ENCODE assay signal across 16 mouse cellular contexts in the genomic region with DNA sequence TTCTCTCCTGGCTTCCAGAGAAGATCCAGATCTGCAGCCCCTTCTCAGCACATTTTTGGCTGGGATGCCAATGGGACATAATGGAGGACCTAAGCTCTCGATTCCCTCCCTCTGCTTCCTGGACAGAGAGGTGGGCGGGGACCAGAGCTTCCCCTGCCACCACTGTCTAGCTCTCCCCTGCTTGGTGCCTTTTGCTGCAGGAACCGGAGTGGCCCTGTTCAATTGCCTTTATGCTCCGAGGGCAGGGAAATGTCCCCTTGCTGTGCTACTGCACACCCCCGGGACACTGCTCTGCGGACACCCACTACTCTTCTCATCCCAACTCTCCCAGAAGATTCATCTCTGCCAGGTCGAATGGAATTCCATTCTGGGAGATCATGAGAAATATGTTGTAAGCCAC. TPM values are rescaled to one million over a fixed set of nuclear protein-coding genes. Genes with fewer than 3 reads are reported as not detected.
DNase-seq lines count a peak whose midpoint lies in the region; ATAC-seq and TF ChIP-seq lines count a peak whose summit lies in the region.
"Had no signal": no experiment of that assay in that cellular context is flagged by ENCODE, and none has a peak within 500 bp of the region (broad histone marks: within the 10 kb centered on the region; RNA-seq: fewer than 3 reads in every experiment).

No protein-coding gene starts in this region.

- H3K4me3 ChIP-seq in heart, embryonic 14.5 days (ENCODE audit: control insufficient read depth in 1 of 2, insufficient read depth in 1 of 2, low read depth in 1 of 2, low read length in 2 of 2) = no peak overlapping the region
- no peak overlapping the region for H3K4me3 ChIP-seq in testis, adult 2 months (ENCODE audit: control insufficient read depth, low read depth, low read length)
- H3K4me3 ChIP-seq in midbrain, embryonic 11.5 days (ENCODE audit: low read depth, low read length) = no peak overlapping the region
- H3K4me3 ChIP-seq in olfactory bulb, adult 2 months (ENCODE audit: insufficient read depth, low read depth, low read length) = no peak overlapping the region
- H3K4me3 ChIP-seq: embryonic facial prominence, embryonic 13.5 days; liver, embryonic 13.5 days had no signal

- no peak for DNase-seq in heart, adult 9 months (ENCODE audit: low spot score in 2 of 2)
- no peak for DNase-seq in testis, postnatal 14 days (ENCODE audit: low spot score)
- DNase-seq in midbrain, embryonic 11.5 days (ENCODE audit: low spot score, missing footprints) = peak; percentile 77
- no peak for DNase-seq in spleen, postnatal 36 days (ENCODE audit: low spot score in 2 of 2)
- DNase-seq in urinary bladder, postnatal 14 days (ENCODE audit: low spot score) = no peak
- DNase-seq: adrenal gland, postnatal 25 days; kidney, adult 8-10 months; liver, embryonic 13.5 days; thymus, adult 2 months had no signal

- TF ChIP-seq POLR2A in testis, adult 2 months (IDR thresholded peaks at IDR 0.05; ENCODE audit: control insufficient read depth, low read depth, low read length) = no peak; the same call in 1 of the 2 replicates
- TF ChIP-seq POLR2A in olfactory bulb, adult 2 months (IDR thresholded peaks at IDR 0.05; ENCODE audit: insufficient read depth, low read depth, low read length) = no peak

- no peaks in the 10 kb centered on the region for H3K27me3 ChIP-seq in heart, embryonic 14.5 days (ENCODE audit: control insufficient read depth, insufficient read depth, low read length)
- H3K27me3 ChIP-seq in testis, adult 2 months (ENCODE audit: control insufficient read depth, insufficient read depth, low read length) = no peaks in the 10 kb centered on the region
- H3K27me3 ChIP-seq in midbrain, embryonic 11.5 days (ENCODE audit: control insufficient read depth, insufficient read depth, low read length) = no peaks in the 10 kb centered on the region
- H3K27me3 ChIP-seq: embryonic facial prominence, embryonic 13.5 days; liver, embryonic 13.5 days had no signal

- no peak overlapping the region for H3K4me2 ChIP-seq in heart, embryonic 14.5 days (ENCODE audit: low read length)
- no peak overlapping the region for H3K4me2 ChIP-seq in midbrain, embryonic 11.5 days
- H3K4me2 ChIP-seq: embryonic facial prominence, embryonic 13.5 days; liver, embryonic 13.5 days had no signal

- H3K9ac ChIP-seq in heart, embryonic 14.5 days (ENCODE audit: low read length) = peak overlapping the region; percentile 3
- H3K9ac ChIP-seq in midbrain, embryonic 11.5 days (ENCODE audit: low read length) = no peak overlapping the region
- H3K9ac ChIP-seq: embryonic facial prominence, embryonic 13.5 days; liver, embryonic 13.5 days had no signal

- TF ChIP-seq CTCF in testis, adult 2 months (IDR thresholded peaks at IDR 0.05; ENCODE audit: control insufficient read depth, insufficient read depth, insufficient replicate concordance, low read depth, low read length) = no peak
- no peak for TF ChIP-seq CTCF in olfactory bulb, adult 2 months (IDR thresholded peaks at IDR 0.05; ENCODE audit: insufficient read depth, low read depth, low read length)

- peaks cover 19 to 37% of the 10 kb centered on the region in 2 experiments for H3K4me1 ChIP-seq in heart, embryonic 14.5 days (ENCODE audit: control insufficient read depth in 2 of 2, insufficient read depth in 2 of 2, low read length in 2 of 2)
- H3K4me1 ChIP-seq in testis, adult 2 months (ENCODE audit: control insufficient read depth, insufficient read depth, low read length) = peaks cover 45% of the 10 kb centered on the region
- peaks cover 52% of the 10 kb centered on the region for H3K4me1 ChIP-seq in midbrain, embryonic 11.5 days (ENCODE audit: control insufficient read depth, insufficient read depth, low read length)
- peaks cover 49% of the 10 kb centered on the region for H3K4me1 ChIP-seq in olfactory bulb, adult 2 months (ENCODE audit: control insufficient read depth, insufficient read depth, low read length)

- peaks cover 91% of the 10 kb centered on the region for H3K36me3 ChIP-seq in heart, embryonic 14.5 days (ENCODE audit: control insufficient read depth, insufficient read depth, low read length)
- no peaks in the 10 kb centered on the region for H3K36me3 ChIP-seq in testis, adult 2 months (ENCODE audit: control insufficient read depth, insufficient read depth, low read length)
- peaks cover 44% of the 10 kb centered on the region for H3K36me3 ChIP-seq in midbrain, embryonic 11.5 days (ENCODE audit: control insufficient read depth, insufficient read depth, low read length)

- H3K27ac ChIP-seq in heart, embryonic 14.5 days (replicated peaks in 1 of 2; ENCODE audit: control insufficient read depth in 1 of 2, insufficient read depth in 1 of 2, low read depth in 2 of 2, low read length in 2 of 2) = peak overlapping the region in 1 of 2 experiments; percentile 31
- peak overlapping the region; percentile 36 for H3K27ac ChIP-seq in testis, adult 2 months (ENCODE audit: control insufficient read depth, insufficient read depth, low read depth, low read length)
- H3K27ac ChIP-seq in midbrain, embryonic 11.5 days (ENCODE audit: low read depth, low read length) = no peak overlapping the region
- peak overlapping the region; percentile 96 for H3K27ac ChIP-seq in olfactory bulb, adult 2 months (ENCODE audit: insufficient read depth, low read depth, low read length)
- H3K27ac ChIP-seq: embryonic facial prominence, embryonic 13.5 days; liver, embryonic 13.5 days had no signal

- WGBS in heart, embryonic 14.5 days = 60% methylated on average over 7 of the region's 7 CpGs
- 63% methylated on average over 7 of the region's 7 CpGs for WGBS in midbrain, embryonic 11.5 days
- WGBS in olfactory bulb, adult 2 months = 44% methylated on average over 7 of the region's 7 CpGs

- no peak for ATAC-seq in heart, embryonic 14.5 days (ENCODE audit: insufficient number of reproducible peaks, insufficient read depth, low FRiP score, low read depth)
- no peak for ATAC-seq in midbrain, embryonic 11.5 days (ENCODE audit: low FRiP score)

- H3K9me3 ChIP-seq in heart, embryonic 14.5 days (ENCODE audit: control insufficient read depth, low read length) = no peaks in the 10 kb centered on the region
- H3K9me3 ChIP-seq in midbrain, embryonic 11.5 days (ENCODE audit: control insufficient read depth, low read length) = no peaks in the 10 kb centered on the region
- H3K9me3 ChIP-seq: embryonic facial prominence, embryonic 13.5 days; G1E; liver, embryonic 13.5 days had no signal

RNA-seq across cellular contexts. Expression of a gene that starts 10.3 kb away (rescaled TPM):
- polyA plus RNA-seq in heart, embryonic 14.5 days (2014; fragmentation: Nextera tagmentation; extraction: Ambion mirVana) = 1.2 and 1.5 TPM in 2 replicates
- 2.0 and 2.1 TPM in 2 replicates for polyA plus RNA-seq in testis, adult 2 months (2012; rRNA removed)
- 1.0 and 1.5 TPM in 2 replicates for polyA plus RNA-seq in midbrain, embryonic 11.5 days (2014; fragmentation: Nextera tagmentation; extraction: Ambion mirVana)
- not detected in 2 replicates for polyA plus RNA-seq in olfactory bulb, adult 2 months (2012; ENCODE audit: insufficient read depth, insufficient read length, low replicate concordance, missing spikeins)

RNA-seq across cellular contexts. Expression of a gene that starts 15.4 kb away (rescaled TPM):
- polyA plus RNA-seq in heart, embryonic 14.5 days (2014; fragmentation: Nextera tagmentation; extraction: Ambion mirVana) = 19.2 and 19.9 TPM in 2 replicates
- 161 and 174 TPM in 2 replicates for polyA plus RNA-seq in testis, adult 2 months (2012; rRNA removed)
- 91.9 and 110 TPM in 2 replicates for polyA plus RNA-seq in midbrain, embryonic 11.5 days (2014; fragmentation: Nextera tagmentation; extraction: Ambion mirVana)
- polyA plus RNA-seq in olfactory bulb, adult 2 months (2012; ENCODE audit: insufficient read depth, insufficient read length, low replicate concordance, missing spikeins) = not detected in 2 replicates

RNA-seq across cellular contexts. Expression of a gene that starts 20.6 kb away (rescaled TPM):
- polyA plus RNA-seq in heart, embryonic 14.5 days (2014; fragmentation: Nextera tagmentation; extraction: Ambion mirVana) = 50.6 and 59.6 TPM in 2 replicates
- polyA plus RNA-seq in testis, adult 2 months (2012; rRNA removed) = 5.6 and 6.6 TPM in 2 replicates
- 50.4 and 52.8 TPM in 2 replicates for polyA plus RNA-seq in midbrain, embryonic 11.5 days (2014; fragmentation: Nextera tagmentation; extraction: Ambion mirVana)
- polyA plus RNA-seq in olfactory bulb, adult 2 months (2012; ENCODE audit: insufficient read depth, insufficient read length, low replicate concordance, missing spikeins) = not detected in 2 replicates

RNA-seq across cellular contexts. Expression of a gene that starts 37.1 kb away (rescaled TPM):
- polyA plus RNA-seq in heart, embryonic 14.5 days (2014; fragmentation: Nextera tagmentation; extraction: Ambion mirVana) = 0.19 TPM in 1 of 2 replicates, not detected in the other
- polyA plus RNA-seq in testis, adult 2 months (2012; rRNA removed) = 0.45 and 0.53 TPM in 2 replicates
- polyA plus RNA-seq in midbrain, embryonic 11.5 days (2014; fragmentation: Nextera tagmentation; extraction: Ambion mirVana) = not detected in 2 replicates
- not detected in 2 replicates for polyA plus RNA-seq in olfactory bulb, adult 2 months (2012; ENCODE audit: insufficient read depth, insufficient read length, low replicate concordance, missing spikeins)
- polyA plus RNA-seq: C2C12; embryonic facial prominence, embryonic 13.5 days; G1E; gonadal fat pad, adult 2 months; liver, embryonic 13.5 days; thymus, adult 2 months had no signal
